Mouse (Mus musculus): ENCODE results near the gene Vmn1r11.

Vmn1r11 gene

DNA sequence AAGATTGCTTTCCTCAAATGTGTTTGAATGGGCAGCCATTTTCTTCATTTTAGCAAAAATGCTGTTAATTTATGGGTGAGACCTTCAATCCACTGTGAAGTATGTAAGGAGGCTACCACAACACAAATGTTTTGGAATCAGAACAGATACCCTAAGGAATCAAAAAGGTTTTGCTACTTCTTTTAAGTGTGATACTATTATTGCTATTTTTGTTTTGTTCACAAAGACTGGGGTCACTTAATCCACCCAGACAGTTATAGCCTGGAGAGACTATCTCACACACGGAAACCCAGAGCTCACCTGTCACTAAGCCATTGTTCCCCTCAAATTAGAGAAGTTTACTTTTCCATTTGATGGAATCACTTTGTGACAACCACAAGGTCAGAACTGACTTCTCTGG is at the start of gene Vmn1r11:
TSS of gene Vmn1r11 (plus strand) at position 301 of the 400 bp plus-strand sequence.
- DNase-seq (ENCODE audit: low spot score), result no peak

DNA sequence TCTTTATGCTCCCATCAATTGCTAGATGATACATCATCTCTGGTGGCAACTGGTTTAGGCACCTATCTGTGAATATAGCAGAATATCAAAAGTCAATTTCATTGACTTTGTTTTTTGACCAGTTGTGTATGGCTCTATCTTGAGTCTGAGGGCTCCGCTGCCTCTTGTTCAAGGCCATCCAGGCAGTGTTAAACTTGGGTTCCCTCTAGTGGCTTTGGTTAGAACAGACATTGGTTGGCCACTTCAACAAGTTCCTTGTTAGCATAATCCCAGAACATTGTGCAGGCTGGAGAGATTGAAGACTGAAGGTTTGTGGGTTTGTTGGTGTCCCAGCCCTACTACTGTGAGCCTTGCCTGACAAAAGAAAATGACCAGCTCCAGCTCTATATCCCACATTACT is 26.9 kb upstream of the Vmn1r11 start:
- DNase-seq (ENCODE audit: low spot score), result no peak

DNA sequence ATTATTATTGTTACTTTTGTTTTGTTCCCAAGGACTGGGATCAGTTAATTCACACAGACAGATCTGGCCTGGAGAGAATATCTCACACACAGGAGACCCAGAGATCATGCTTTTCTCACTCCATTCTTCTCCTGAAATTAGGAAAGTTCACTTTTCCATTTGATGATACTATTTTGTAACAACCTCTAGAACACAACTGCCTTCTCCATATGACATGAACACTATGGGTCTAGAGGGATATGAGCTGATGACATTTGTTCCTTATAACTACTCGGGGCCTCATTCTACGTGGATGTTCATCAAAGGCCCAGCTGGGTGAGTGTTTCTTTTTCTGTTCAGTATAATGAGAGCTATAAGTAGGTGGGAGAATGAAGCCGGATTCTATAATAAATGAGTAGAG is 24.1 kb upstream of the Vmn1r11 start, which contains the start of gene Vmn1r10:
TSS of gene Vmn1r10 (plus strand) at position 301 of the 400 bp plus-strand sequence.
- DNase-seq (ENCODE audit: low spot score), result no peak

DNA sequence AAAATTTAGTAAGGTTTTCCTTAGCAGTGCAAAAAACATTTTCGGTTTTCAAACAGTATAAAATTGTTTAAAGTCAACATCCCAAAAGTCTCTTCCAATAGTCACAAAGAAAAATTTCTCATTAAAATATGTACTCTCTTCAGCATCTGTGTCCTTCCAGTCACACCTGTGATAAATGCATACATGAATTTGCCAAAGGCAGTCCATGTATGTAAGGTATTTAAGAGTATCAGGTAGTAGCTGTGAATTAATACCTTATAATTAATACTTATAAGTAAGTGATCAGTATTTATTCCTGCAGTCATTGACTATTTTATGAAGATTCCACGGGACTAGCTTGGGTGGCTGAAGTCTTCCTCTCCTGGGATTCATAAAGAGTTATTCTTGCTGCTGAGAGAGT is 23.4 kb downstream of the Vmn1r11 start, which contains the start of gene Vmn1r12:
TSS of gene Vmn1r12 (plus strand) at position 301 of the 400 bp plus-strand sequence.
- no peak for DNase-seq (ENCODE audit: low spot score)

Data from urinary bladder, postnatal 10 days (tissue).